Mouse (Mus musculus): ENCODE results near the gene Spon1. TPM values are rescaled to one million over a fixed set of nuclear protein-coding genes. Genes with fewer than 3 reads are reported as not detected.

The Spon1 gene
- total and polyA plus RNA-seq, 3 experiments, result not detected

DNA sequence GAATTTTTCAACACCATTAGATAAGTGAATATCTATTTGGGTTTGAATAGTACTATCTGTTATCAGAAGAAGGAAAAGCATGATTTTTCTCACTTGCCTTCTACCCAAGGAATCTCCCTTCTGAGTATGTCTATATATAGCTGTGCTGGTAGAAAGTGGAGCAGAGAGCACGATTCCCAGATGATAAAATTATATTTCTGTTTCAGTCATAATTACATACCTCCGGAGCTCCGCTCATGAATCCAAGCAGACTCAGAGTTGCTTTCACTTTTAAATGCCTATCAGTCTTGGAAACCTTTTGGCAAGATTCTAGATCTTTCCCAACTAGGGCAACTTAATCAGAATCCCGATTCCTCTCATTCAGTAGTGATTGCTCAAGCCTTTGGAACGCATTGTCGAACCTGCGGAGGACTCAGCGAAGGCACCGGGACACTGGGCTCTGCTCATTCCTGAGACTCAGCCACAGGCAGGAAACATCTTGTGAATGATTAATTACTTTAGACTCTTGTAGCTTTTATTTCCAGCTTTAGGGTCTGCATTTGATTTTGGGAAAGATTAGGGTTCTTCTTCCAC lies 27.9 kb upstream of the Spon1 start:
- no peak overlapping the region for H3K27ac ChIP-seq (ENCODE audit: control insufficient read depth, low read depth, low read length)
- TF ChIP-seq NELFE (IDR thresholded peaks at IDR 0.05; ENCODE audit: low read depth, low read length) (no peak), GABPA (IDR thresholded peaks at IDR 0.05; ENCODE audit: low read depth, low read length) (no peak), SMC3 (IDR thresholded peaks at IDR 0.05; ENCODE audit: low read depth, low read length) (no peak), ETS1 (IDR thresholded peaks at IDR 0.05; ENCODE audit: low read depth, low read length) (no peak), MAX (IDR thresholded peaks at IDR 0.05; ENCODE audit: low read length) (no peak), MYC (IDR thresholded peaks at IDR 0.05; ENCODE audit: low read depth, low read length) (no peak), TCF12 (IDR thresholded peaks at IDR 0.05; ENCODE audit: low read depth, low read length) (no peak), ZNF384 (IDR thresholded peaks at IDR 0.05; ENCODE audit: low read depth, low read length) (no peak), CTCF (IDR thresholded peaks at IDR 0.05 in 2 of 3, conservative IDR thresholded peaks at IDR 0.05 in 1 of 3; ENCODE audit: control insufficient read depth in 1 of 3, insufficient read depth in 1 of 3, low read depth in 2 of 3, low read length in 3 of 3, poor library complexity in 1 of 3, severe bottlenecking in 1 of 3) (no peak), USF2 (IDR thresholded peaks at IDR 0.05; ENCODE audit: borderline replicate concordance in 1 of 2, insufficient read depth in 1 of 2, low read depth in 1 of 2, low read length in 2 of 2) (no peak), POLR2A (IDR thresholded peaks at IDR 0.05; ENCODE audit: control insufficient read depth in 1 of 2, insufficient read depth in 1 of 2, low read depth in 1 of 2, low read length in 2 of 2, poor library complexity in 1 of 2) (no peak), BHLHE40 (IDR thresholded peaks at IDR 0.05; ENCODE audit: borderline replicate concordance, low read depth, low read length) (no peak), MYB (IDR thresholded peaks at IDR 0.05; ENCODE audit: low read depth, low read length) (no peak), HCFC1 (IDR thresholded peaks at IDR 0.05; ENCODE audit: low read depth, low read length) (no peak), EP300 (IDR thresholded peaks at IDR 0.05; ENCODE audit: low read depth in 1 of 2, low read length in 2 of 2) (no peak), CHD2 (IDR thresholded peaks at IDR 0.05; ENCODE audit: low read length) (no peak), JUND (IDR thresholded peaks at IDR 0.05; ENCODE audit: low read depth, low read length) (no peak)
- DNase-seq (ENCODE audit: low read depth, low spot score), result no peak

DNA sequence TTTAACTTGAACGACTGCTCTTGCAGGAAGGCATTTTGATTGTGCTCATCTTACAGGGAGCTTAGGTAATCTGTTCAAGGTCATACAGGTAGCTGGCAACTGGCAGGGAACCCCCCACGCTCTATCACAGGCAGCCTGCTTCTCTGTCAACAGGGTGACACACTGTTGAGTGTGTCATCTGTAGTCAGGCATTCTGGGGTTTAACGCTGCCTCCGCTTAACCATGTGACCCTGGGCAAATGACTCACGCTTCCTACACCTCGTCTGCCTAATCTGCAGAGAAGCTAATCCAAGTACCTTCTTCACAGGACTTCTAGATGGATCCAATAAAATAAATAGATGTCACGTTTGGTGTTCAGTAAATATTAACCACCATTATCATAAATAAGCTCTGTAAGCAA lies 26.6 kb upstream of the Spon1 start:
- Histone ChIP-seq H3K4me3 (ENCODE audit: control insufficient read depth in 1 of 2, insufficient read depth in 1 of 2, low read depth in 2 of 2, low read length in 2 of 2) (no peak overlapping the region), H3K9ac (ENCODE audit: control insufficient read depth, low read depth, low read length, poor library complexity, severe bottlenecking) (no peak overlapping the region), H3K27ac (ENCODE audit: control insufficient read depth, low read depth, low read length) (no peak overlapping the region), H3K27me3 (ENCODE audit: control insufficient read depth in 1 of 2, insufficient read depth in 2 of 2, low read length in 2 of 2) (no peaks in the 10 kb centered on the region), H3K4me1 (ENCODE audit: control insufficient read depth in 1 of 2, insufficient read depth in 2 of 2, low read length in 2 of 2) (no peaks in the 10 kb centered on the region), H3K9me3 (replicated peaks; ENCODE audit: insufficient read depth, low read length) (no peaks in the 10 kb centered on the region), H3K79me2 (ENCODE audit: control insufficient read depth, insufficient read depth, low read length, poor library complexity) (no peaks in the 10 kb centered on the region), H3K36me3 (ENCODE audit: control insufficient read depth in 1 of 2, insufficient read depth in 2 of 2, low read length in 2 of 2) (no peaks in the 10 kb centered on the region)
- no peak for TF ChIP-seq NRF1 (IDR thresholded peaks at IDR 0.05; ENCODE audit: insufficient read depth, low read depth, low read length, poor library complexity, severe bottlenecking)
- TF ChIP-seq ZKSCAN1 (IDR thresholded peaks at IDR 0.05; ENCODE audit: low read depth, low read length), result no peak
- TF ChIP-seq ETS1 (IDR thresholded peaks at IDR 0.05; ENCODE audit: low read depth, low read length), result no peak
- no peak for TF ChIP-seq POLR2AphosphoS2 (IDR thresholded peaks at IDR 0.05; ENCODE audit: low read length)
- no peak for TF ChIP-seq MAFK (IDR thresholded peaks at IDR 0.05; ENCODE audit: borderline replicate concordance, low read depth, low read length)
- DNase-seq (ENCODE audit: low read depth, low spot score), result no peak

More for the DNA sequence above, 27.9 kb upstream of the Spon1 start:
- Histone ChIP-seq H3K9ac (ENCODE audit: control insufficient read depth, low read depth, low read length, poor library complexity, severe bottlenecking) (no peak overlapping the region), H3K4me3 (ENCODE audit: control insufficient read depth in 1 of 2, insufficient read depth in 1 of 2, low read depth in 2 of 2, low read length in 2 of 2) (no peak overlapping the region), H3K9me3 (replicated peaks; ENCODE audit: insufficient read depth, low read length) (no peaks in the 10 kb centered on the region), H3K27me3 (ENCODE audit: control insufficient read depth in 1 of 2, insufficient read depth in 2 of 2, low read length in 2 of 2) (no peaks in the 10 kb centered on the region), H3K4me1 (ENCODE audit: control insufficient read depth in 1 of 2, insufficient read depth in 2 of 2, low read length in 2 of 2) (no peaks in the 10 kb centered on the region), H3K36me3 (ENCODE audit: control insufficient read depth in 1 of 2, insufficient read depth in 2 of 2, low read length in 2 of 2) (no peaks in the 10 kb centered on the region), H3K79me2 (ENCODE audit: control insufficient read depth, insufficient read depth, low read length, poor library complexity) (no peaks in the 10 kb centered on the region)

Data from MEL (cell line).